Mouse (Mus musculus): ENCODE data around the gene Kcnj12. TPM values are rescaled to one million over a fixed set of nuclear protein-coding genes. Genes with fewer than 3 reads are reported as not detected.

Kcnj12 gene
- polyA plus RNA-seq, 2 experiments from 2014 or later, result not detected

DNA sequence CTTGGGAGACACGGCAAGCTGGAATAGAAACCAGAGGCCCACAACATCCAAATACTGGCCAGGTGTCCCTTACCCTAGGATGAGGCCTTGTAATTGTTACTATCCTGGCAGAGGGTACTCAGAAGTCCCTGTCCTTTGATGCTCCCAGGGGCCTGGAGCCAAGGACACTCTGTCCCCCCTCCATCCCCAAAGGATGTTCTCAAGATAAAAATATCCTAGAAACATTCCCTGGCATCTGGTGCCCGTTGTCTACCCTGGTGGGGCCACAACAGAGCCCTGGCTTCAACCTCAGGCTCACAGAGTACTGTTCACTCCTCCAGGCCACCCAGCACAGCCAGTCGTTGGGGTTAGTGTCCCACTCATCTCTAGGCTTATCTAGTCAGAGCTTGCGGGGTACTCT is 38.3 kb downstream of the Kcnj12 start:
- no peak for ATAC-seq

DNA sequence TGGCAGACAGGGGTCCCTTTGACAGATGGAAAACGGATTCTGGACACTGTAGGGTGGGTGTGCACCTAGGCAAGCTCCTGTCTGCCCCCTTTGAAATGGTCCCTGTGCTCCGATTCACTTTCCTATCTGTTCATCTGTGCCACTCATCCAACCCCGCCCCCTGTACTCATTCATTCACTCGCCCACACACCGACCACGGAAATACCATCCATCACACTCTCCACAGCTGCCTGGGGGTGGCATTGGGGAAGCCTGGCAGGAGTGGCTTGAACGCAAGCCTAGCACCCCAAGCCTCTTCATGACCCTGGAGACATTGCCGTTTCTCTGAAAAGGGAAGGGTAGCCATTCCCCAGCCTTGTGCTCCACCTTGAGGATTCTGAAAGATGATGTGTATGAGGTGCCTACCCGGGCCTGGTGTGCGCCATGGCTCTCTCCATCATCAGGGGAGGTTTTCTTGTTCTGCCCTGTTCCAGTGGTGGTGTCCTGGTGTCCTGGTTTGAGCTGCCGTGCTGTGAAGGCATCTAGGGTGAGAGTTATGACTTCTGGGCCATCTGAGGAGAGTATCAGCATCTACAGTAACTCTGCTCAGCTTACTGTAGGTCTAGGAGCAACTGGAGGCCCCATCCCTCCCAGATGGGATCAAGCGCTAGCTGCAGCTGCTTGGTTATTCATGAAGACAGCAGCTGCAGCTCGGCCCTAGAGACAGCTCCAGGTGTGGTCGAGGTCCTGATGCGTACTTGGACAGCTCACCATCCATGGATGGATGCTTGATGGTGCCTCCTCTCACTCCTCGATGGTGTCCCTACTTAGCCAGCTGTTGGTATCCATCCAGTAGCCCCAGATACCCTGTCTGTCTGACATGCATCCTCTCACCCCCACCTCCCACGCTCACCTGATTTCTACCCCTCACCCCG is 40.4 kb downstream of the Kcnj12 start:
- no peak for ATAC-seq

DNA sequence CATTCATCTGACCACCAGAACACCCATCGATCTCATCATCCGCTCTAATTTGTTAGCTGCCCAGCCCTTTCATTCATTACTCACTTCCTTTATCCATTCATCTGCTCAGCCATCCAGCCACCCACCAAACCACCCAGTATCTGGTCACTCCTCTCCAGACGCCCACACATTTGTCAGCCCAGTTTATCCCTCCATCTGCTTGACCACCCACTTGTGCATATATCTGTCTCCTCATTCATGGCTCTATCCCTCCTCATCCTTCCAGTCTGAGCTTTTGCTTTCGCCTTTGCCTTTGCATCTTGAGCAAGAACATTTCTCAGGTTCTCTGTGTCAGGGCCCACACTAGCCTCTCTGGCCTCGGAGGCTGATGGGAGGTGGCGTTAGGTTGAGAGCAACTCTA is 41.1 kb downstream of the Kcnj12 start:
- ATAC-seq, result no peak

DNA sequence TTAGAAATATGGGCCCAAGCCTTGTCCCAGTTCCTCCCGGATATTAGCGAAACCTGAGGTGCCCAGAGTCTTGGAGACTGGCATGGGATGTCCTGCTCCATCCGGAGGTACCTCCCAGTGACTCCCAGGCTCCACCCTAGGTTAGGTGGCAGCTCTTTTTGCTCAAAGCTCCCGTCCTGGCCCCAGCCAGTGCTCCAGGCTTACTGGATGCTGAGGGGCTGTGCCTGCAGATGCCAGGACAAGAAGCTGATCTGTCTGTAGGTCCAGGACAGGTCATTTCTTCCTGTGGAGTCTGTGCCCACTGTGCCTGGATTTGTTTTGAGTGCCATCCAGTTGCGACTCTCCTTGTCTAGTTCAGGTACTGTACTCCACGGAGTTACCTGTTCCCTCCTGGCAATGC is 43.3 kb downstream of the Kcnj12 start:
- ATAC-seq, result no peak

DNA sequence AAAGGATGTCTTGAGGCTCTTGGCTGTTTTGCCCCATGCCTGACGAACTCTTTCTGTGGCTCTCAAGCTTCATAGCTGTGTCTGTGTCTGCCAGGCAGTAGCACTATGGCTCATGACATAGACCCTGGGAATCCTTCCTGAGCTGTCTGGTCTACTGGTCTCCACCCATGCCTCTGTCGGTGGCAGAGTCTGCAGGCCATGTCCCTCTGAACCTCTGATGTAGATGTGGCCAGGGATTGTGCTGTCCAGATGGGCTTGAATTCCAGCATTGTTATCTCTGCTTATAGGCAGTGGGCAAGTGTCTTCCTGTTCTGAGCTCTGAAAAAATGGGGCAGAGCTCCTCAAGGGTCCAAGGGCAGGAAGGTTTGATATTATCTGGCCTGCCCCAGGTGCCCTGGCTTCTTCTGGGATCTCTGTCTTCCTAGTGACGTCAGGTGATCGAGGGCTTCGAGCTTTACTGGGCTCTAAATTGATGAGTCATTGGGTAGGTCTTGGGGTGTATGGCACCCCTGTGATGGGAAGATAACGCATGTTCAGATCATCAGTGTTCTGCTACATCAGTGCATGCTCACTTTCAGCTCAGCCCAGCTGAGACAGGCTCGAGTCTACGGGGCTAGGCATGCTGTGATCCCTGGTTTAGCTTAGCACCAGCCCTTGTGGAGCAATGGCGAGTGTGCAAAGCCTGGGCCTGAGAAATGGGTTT is 44.9 kb downstream of the Kcnj12 start:
- no peak for ATAC-seq

DNA sequence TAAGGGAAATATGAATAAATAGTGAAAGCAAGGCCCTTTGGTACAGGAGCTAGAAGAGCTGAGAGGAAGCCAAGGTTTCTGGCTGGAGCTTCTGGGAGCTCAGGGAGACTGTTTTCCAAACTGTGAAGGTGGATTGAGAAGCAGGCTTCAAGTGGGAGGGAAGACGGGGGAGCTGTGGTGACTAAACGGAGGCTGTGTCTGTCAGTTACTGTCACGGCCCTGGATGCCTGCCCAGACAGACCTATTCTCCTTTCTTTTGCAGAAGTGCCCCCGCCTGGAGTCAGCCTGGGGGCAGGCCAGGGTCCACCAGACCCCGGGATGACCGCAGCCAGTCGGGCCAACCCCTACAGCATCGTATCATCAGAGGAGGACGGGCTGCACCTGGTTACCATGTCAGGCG is 46.5 kb downstream of the Kcnj12 start:
- ATAC-seq, result no peak

DNA sequence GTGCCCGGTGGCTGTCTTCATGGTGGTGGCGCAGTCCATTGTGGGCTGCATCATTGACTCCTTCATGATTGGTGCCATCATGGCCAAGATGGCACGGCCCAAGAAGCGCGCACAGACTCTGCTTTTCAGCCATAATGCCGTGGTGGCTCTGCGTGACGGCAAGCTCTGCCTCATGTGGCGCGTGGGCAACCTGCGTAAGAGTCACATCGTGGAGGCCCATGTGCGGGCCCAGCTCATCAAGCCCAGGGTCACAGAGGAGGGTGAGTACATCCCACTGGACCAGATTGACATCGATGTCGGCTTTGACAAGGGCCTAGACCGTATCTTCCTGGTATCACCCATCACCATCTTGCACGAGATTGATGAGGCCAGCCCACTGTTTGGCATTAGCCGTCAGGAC is 47.3 kb downstream of the Kcnj12 start:
- no peak for ATAC-seq

DNA sequence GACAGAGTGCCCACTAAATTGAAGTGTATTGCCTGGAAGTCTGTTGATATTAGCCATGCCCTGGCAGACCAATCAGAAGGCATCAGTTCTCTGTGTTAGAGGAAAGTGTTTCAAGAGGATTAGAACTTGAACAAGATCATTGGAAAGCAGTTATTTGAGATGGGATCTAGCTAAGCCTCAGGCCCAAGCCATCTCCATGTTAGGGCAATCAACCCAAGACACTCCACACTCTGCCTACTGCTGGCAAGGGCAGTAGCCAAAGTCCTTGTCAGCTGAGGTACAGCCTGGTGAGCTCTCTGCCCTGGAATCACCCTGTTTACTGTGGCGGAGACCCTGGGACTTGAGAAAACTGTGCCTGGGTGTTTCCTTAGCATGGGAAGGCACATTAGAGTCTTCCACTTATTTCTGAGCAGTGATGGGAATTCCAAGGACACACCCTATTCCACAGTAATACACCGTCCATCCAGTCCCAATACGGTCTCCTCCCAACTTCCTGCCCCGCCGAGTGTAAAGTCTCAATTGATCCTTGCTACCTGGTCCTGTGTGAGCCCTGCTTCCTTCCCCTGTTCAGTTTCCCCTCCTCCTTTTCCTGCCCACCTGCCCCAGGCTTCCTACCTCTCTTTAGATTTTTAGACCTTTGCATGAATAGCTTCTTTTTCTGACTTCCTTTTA is 52.4 kb downstream of the Kcnj12 start:
- ATAC-seq, result no peak

DNA sequence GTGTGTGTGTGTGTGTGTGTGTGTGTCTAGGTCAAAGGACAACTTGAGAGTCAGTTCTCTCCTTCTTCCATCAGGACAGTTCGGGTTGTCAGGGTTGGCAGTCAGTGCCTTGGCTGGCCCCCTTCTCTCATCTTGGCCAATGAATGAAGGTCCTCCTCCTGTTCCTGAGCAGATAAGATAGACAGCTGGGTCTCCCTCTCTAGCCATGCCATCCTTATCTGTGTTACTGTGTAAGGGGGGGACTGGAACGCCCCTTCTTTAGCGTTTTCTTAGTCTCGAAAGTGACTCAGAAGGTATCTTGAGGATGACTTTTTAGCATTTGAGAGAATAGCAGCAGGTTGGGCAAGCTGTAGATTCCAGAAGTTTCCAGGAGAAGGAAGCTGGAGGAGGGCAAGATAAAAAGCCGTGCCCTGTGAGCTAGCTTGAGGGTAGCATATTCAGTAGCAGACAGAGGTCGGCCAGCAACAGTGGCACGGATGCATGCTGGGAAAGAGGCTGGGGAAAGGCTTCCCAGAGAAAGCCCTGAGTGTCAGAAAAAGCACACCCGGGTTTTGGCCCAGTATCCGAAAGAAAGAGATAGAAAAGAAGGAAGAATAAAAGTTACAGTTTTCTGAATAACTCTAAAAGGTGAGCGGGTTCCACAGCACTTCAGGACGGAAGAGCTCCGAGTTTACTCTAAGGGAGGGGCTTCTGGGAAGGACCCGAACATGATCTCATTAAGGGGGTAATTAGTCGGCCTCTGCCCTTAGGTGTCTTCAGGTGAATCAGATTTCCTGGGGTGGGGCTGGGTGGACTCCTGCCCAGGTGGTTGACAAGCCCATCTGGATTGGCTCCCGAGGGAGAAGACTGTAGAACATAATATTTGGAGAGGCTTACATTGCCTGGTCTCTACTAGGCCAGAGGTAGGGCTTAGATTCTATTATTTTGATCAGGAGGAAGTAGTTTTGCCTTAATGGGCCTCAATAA is 53.3 kb downstream of the Kcnj12 start:
- ATAC-seq, result no peak

DNA sequence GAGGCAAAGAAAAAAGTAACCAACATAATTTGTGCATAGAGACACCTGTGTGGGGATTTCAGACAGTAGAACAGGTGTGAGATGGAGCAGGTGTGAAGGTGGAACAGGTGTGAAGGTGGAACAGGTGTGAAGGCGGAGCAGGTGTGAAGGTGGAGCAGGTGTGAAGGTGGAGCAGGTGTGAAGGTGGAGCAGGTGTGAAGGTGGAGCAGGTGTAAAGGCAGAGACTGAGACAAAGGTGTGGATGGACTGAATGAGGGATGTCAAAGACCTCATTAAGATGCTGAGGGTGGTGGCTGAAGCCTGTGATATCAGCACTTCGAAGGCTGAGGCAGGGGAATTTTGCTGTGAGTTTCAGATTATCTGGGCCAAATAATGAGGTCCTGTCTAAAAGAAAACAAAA is 59.3 kb downstream of the Kcnj12 start:
- ATAC-seq, result no peak

DNA sequence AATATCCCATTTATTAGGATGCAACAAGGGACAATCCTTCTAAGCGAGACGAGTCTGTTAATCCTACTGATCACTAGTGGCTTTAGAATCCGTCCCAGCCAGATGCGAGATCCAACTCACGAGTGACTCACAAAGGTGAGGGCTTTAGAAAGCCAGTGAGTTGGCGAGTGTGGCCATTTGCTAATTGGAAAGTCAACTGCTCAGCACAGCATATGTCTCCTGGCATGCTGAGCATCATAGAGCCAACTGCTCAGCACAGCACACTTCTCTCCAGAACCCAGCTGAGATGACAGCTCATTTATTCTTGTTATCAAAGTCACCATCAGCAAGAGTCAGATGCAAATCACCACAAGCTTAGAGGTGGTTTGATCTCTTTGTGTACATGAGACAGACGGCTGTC is 67.8 kb downstream of the Kcnj12 start:
- ATAC-seq, result no peak

DNA sequence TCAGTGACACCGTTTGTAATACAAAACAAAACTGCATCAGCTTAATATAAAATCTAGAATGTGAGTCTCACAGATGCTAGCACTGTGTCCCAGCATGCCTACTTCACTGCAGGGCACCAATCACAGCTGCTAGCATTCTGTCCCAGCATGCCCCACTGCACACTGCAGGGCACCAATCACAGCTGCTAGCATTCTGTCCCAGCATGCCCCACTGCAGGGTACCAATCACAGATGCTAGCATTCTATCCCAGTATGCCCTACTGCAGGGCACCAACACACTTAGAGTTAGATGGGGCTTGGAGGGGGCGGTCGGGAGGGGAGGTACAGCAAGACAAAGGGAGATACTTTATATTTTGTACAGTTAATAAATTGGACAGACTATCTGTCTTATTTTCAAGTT is 68.8 kb downstream of the Kcnj12 start:
- no peak for ATAC-seq

DNA sequence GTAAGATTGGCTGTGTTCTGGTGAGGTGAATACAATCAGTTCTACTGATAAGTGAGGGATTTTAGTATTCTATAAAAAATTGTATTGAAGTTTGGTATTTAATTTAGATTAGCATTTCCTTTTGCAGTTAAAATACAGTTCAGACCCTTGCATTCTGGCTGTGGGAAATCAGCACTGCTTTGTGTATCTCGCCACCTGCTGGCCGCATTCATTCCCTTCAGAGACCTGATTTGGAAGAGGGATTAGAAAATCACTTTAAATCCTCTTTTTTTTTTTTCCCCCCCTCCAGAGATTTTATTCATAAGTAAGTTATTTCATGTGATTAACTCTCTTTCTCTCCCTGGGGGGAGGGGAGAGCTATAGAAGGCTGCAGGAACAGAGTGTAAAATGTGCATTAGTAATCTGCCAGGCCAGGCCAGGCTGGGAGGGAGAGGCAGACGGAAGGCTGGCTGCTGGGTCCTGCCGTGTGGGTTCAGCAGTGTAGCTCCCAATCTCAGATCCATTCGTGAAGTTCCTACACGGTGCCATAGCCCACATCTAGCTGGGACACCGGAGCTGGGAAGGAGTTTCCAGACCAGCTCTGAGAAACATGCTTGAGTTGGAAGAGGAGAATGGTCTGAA is 69.4 kb downstream of the Kcnj12 start:
- ATAC-seq, result no peak

DNA sequence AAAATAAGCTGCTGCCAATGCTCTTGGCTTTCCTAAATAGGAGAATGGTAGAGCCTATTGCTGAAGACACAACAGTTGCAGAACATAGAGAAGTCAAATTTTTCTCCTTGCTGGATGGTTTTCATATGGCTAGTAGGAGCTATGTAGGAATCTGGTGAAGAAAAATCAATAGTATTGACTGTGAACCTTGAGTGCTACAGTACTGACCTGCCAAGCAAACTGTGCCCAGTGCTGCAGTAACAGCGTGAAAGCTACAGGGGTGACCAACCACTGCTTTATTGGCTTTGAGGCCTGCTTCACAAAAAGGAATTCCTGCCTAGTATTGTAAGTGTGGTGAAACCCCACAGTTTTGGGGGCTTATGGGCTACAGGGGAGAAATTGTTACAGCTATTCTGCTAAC is 75.7 kb downstream of the Kcnj12 start:
- no peak for ATAC-seq

DNA sequence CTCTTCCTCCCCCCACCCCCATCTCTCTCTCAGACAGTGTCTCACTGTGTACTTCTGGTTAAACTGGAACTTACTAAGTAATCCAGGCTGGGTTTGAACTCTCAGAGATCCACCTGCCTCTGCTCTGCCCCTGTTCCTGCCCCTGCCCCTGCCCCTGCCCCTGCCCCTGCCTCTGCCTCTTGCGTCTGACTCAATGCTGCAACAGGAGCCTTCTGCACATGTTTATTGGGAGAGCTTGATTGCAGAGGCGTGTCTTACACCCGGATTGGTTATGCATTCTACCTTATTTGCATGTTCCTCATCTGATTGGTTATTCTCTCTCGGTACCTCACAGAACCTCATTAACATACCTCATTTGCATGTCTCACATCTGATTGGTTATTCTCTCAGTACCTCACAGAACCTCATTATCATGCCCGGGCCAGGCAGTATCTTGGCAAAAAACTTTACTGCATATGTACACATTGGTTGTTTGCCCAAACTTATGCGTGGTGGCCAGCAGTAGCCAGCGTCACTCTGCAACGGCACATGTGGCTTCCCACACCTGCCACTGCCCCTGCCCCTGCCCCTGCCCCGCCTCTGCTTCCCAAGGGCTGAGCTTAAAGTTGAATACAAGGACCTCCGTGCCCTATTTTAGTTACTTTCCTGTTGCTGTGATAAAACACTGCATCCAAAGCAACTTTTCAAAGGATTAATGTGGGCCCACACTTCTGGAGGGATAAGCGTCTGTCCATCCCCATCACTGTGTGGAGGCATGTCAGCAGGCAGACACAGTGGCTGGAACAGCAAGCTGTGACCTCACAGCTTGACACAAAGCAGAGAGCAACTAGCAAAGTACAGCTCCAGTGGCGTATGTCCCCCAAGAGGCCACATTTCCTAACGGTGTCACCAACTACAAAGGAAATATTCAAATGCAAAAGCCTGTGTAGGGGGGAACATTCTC is 80.3 kb downstream of the Kcnj12 start:
- no peak for ATAC-seq

DNA sequence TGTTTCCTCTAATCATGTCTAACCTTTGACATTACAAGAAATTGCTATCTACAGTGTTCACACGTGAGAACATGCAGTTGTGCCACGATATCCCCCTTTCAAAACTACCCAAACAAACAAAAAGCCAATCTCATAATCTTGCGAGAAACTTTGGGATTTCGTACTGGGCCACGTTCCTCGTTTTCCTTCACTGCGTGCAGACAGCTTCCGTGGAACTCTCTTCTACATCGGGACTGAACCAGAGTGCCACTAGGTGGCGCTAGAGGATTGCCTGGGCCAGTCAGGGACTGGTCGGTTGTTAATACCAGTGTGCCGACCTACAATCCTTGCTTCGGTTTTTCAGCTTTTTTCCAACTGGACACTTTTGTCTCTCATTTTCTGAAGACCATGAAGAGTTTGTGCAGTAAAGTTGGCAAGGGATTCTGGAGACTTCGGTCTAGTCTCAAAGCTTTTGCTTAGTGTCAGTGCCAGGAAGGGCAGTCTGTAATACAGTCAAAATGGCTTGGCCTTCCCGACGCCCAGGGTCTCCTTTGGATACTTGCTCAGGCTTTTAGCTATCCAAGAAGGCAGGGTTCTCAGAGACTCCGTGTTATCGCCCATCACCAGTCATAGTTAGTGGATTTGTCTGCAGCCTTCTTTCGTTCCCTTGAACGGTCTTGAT is 82.0 kb downstream of the Kcnj12 start:
- peak; percentile 72 for ATAC-seq

DNA sequence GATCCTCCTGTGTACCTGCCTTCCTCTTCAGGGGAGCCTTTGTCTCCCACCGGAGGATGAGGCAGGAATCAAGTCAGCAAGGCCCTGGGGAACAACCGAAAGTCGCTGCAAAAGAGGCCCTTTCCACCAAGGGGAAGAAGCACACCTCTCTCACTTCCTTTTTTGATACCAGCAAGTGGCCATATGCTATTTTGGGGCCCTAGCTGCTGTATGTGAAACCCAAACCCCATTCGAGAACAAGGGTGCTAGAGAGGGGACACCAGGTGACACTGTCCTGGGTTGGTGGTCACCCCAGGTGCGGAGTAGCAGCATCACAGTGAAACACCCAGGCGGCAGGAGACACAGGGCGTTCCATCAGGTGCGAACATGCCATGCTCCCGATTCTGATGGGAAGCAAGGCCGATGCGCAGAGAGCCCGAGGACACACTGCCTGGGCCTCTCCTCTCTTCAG is 86.6 kb downstream of the Kcnj12 start:
- ATAC-seq, result no peak

DNA sequence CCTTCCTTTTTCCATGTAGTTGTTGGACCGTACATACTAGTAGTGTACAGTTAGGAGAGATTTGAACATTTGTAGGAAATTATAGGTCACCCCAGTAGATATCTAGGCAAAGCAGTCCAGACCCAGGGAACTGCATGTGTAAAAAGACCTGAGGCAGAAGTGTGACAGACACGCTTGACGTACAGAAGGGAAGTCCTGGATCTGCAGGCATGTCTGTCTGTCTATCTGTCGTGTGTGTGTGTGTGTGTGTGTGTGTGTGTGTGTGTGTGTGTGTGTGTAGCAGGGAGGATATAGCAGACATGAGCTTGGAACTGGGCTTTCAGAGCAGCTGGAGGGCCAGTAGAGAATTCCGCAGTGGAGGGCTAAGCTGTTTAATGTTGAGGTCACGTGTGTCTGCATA is 87.3 kb downstream of the Kcnj12 start:
- ATAC-seq, result no peak

DNA sequence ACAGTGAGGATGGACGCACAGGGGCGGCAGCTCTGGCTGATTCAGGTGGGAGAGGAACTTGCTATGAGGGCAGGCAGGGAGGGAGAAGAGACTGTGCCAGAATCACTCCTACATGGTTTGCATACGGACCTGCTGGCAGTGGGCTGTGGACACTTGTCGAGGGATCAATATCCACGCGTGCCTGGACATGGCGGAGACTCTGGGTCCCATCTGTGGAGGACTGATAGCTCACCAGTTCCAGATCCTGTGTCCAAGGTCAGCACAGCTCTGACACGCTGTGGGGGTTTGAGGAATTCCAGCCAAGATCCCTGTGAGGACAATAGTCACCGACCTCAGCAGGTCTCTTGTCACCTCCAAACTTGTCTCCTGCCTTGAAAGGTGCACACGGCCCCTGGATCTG is 87.7 kb downstream of the Kcnj12 start:
- no peak for ATAC-seq

DNA sequence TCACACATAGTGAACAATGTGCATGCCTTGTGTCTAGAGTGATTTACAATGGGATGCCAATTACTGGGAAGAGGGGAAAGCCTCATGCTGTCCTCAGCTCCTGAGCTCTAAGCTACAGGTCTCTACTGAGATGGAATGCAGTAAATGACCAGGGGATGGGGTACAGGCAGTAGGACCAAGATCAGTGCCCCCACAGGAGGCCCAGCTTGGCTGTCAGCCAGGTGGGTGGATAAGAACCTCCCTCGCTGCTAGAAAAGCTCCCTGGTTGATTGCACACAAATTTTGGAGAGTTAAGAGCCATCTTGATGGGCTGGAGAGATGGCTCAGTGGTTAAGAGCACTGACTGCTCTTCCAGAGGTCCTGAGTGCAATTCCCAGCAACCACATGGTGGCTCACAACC is 88.6 kb downstream of the Kcnj12 start:
- no peak for ATAC-seq

Measured in CD4-positive, CD25-positive, alpha-beta regulatory T cell, adult 4 months (primary cell).